In genomic region chr8:111299363-111299820, GRCm38 (mm10) we compare ENCODE assay signal across 8 mouse cellular contexts. TPM values are rescaled to one million over a fixed set of nuclear protein-coding genes. Genes with fewer than 3 reads are reported as not detected.
DNase-seq lines count a peak whose midpoint lies in the region; ATAC-seq lines count a peak whose summit lies in the region.

No protein-coding gene starts in this region.

- no peak for ATAC-seq in cerebellum, adult (ENCODE audit: insufficient number of reproducible peaks, low FRiP score, low TSS enrichment)
- peak; percentile 34 for ATAC-seq in common myeloid progenitor, adult 5-6 weeks (replicated peaks; ENCODE audit: low read depth, poor library complexity, severe bottlenecking)
- peak; percentile 21 for ATAC-seq in intestine, embryonic 16.5 days
- ATAC-seq in limb, embryonic 12.5 days (ENCODE audit: insufficient number of reproducible peaks, insufficient read depth, low FRiP score, low TSS enrichment, low read depth), result peak; percentile 2; the same call in 1 of the 2 replicates
- ATAC-seq in midbrain, embryonic 13.5 days, result no peak

- H3K9me3 ChIP-seq in intestine, embryonic 16.5 days (ENCODE audit: control insufficient read depth, low read length), result no peaks in the 10 kb centered on the region
- no peaks in the 10 kb centered on the region for H3K9me3 ChIP-seq in limb, embryonic 12.5 days
- H3K9me3 ChIP-seq in midbrain, embryonic 13.5 days, result no peaks in the 10 kb centered on the region

- H3K27me3 ChIP-seq in intestine, embryonic 16.5 days (replicated peaks; ENCODE audit: control insufficient read depth, insufficient read depth, low read length), result no peaks in the 10 kb centered on the region
- H3K27me3 ChIP-seq in limb, embryonic 12.5 days, result no peaks in the 10 kb centered on the region
- H3K27me3 ChIP-seq in midbrain, embryonic 13.5 days, result no peaks in the 10 kb centered on the region

- H3K27ac ChIP-seq in intestine, embryonic 16.5 days (ENCODE audit: low read length), result peak overlapping the region; percentile 91
- H3K27ac ChIP-seq in limb, embryonic 12.5 days, result peak overlapping the region; percentile 92
- H3K27ac ChIP-seq in midbrain, embryonic 13.5 days, result peak overlapping the region; percentile 81; the same call in 1 of the 2 replicates

- H3K4me2 ChIP-seq in intestine, embryonic 16.5 days (ENCODE audit: low read depth, low read length), result peak overlapping the region; percentile 59
- peak overlapping the region; percentile 66 for H3K4me2 ChIP-seq in limb, embryonic 12.5 days
- H3K4me2 ChIP-seq in midbrain, embryonic 13.5 days (replicated peaks), result peak overlapping the region; percentile 73

- under 1% methylated on average over 28 of the region's 28 CpGs for WGBS in intestine, embryonic 16.5 days
- under 1% methylated on average over 28 of the region's 28 CpGs for WGBS in limb, embryonic 12.5 days
- WGBS in midbrain, embryonic 13.5 days, result under 1% methylated on average over 28 of the region's 28 CpGs

- H3K9ac ChIP-seq in intestine, embryonic 16.5 days (ENCODE audit: low read depth, low read length), result peak overlapping the region; percentile 95
- peak overlapping the region; percentile 89 for H3K9ac ChIP-seq in limb, embryonic 12.5 days (replicated peaks)
- H3K9ac ChIP-seq in midbrain, embryonic 13.5 days (replicated peaks), result peak overlapping the region; percentile 92

- H3K4me1 ChIP-seq in intestine, embryonic 16.5 days (ENCODE audit: control insufficient read depth, insufficient read depth, low read length), result peaks cover 7% of the 10 kb centered on the region; the same call in 1 of the 2 replicates
- H3K4me1 ChIP-seq in limb, embryonic 12.5 days (replicated peaks), result peaks cover 6% of the 10 kb centered on the region; the same call in 1 of the 2 replicates
- peaks cover 16% of the 10 kb centered on the region for H3K4me1 ChIP-seq in midbrain, embryonic 13.5 days (replicated peaks)

- H3K36me3 ChIP-seq in intestine, embryonic 16.5 days (ENCODE audit: control insufficient read depth, insufficient read depth, low read length), result peaks cover 8% of the 10 kb centered on the region
- peaks cover 24% of the 10 kb centered on the region for H3K36me3 ChIP-seq in limb, embryonic 12.5 days
- peaks cover 19% of the 10 kb centered on the region for H3K36me3 ChIP-seq in midbrain, embryonic 13.5 days

- peak overlapping the region; percentile 88 for H3K4me3 ChIP-seq in intestine, embryonic 16.5 days (ENCODE audit: low read length)
- H3K4me3 ChIP-seq in limb, embryonic 12.5 days (replicated peaks), result peak overlapping the region; percentile 84
- H3K4me3 ChIP-seq in midbrain, embryonic 13.5 days (replicated peaks), result peak overlapping the region; percentile 96

- DNase-seq in cerebellum, adult 11 months, result peak; percentile 53
- peak; percentile 25 for DNase-seq in gastrocnemius, postnatal 25 days
- peak; percentile 44 to 60 for DNase-seq in spleen, adult 18-20 months

RNA-seq across cellular contexts. Expression of gene Rfwd3, which starts 0.6 kb away (rescaled TPM):
- 63.4 and 74.0 TPM in 2 replicates for total RNA-seq in common myeloid progenitor, adult 5-6 weeks (2017)
- total RNA-seq in gastrocnemius, postnatal 25 days (2021), result 1 to 10 TPM; 4.3 to 4.4 TPM
- polyA plus RNA-seq in intestine, embryonic 16.5 days (2015; fragmentation: Nextera tagmentation; extraction: Ambion mirVana), result 44.7 and 46.4 TPM in 2 replicates
- 80.2 and 80.3 TPM in 2 replicates for polyA plus RNA-seq in limb, embryonic 12.5 days (2016; fragmentation: Nextera tagmentation; extraction: Ambion mirVana)
- polyA plus RNA-seq in midbrain, embryonic 13.5 days (2015; fragmentation: Nextera tagmentation; extraction: Ambion mirVana), result 36.3 and 37.5 TPM in 2 replicates

RNA-seq across cellular contexts. Expression of gene Mlkl, which starts 38.6 kb away (rescaled TPM):
- total RNA-seq in common myeloid progenitor, adult 5-6 weeks (2017), result 54.8 and 65.4 TPM in 2 replicates
- total RNA-seq in gastrocnemius, postnatal 25 days (2021), result 1 to 10 TPM in 1 of 2 experiments, under 1 TPM in 1; 0.97 to 1.2 TPM
- 3.2 and 3.5 TPM in 2 replicates for polyA plus RNA-seq in intestine, embryonic 16.5 days (2015; fragmentation: Nextera tagmentation; extraction: Ambion mirVana)
- 0.24 and 0.84 TPM in 2 replicates for polyA plus RNA-seq in limb, embryonic 12.5 days (2016; fragmentation: Nextera tagmentation; extraction: Ambion mirVana)
- 0.32 and 0.38 TPM in 2 replicates for polyA plus RNA-seq in midbrain, embryonic 13.5 days (2015; fragmentation: Nextera tagmentation; extraction: Ambion mirVana)

RNA-seq across cellular contexts. Expression of gene Glg1, which starts 40.4 kb away (rescaled TPM):
- 55.1 and 65.2 TPM in 2 replicates for total RNA-seq in common myeloid progenitor, adult 5-6 weeks (2017)
- total RNA-seq in gastrocnemius, postnatal 25 days (2021), result 10 to 100 TPM; 32.9 to 36.1 TPM
- polyA plus RNA-seq in intestine, embryonic 16.5 days (2015; fragmentation: Nextera tagmentation; extraction: Ambion mirVana), result 43.7 and 48.5 TPM in 2 replicates
- 87.5 and 99.2 TPM in 2 replicates for polyA plus RNA-seq in limb, embryonic 12.5 days (2016; fragmentation: Nextera tagmentation; extraction: Ambion mirVana)
- polyA plus RNA-seq in midbrain, embryonic 13.5 days (2015; fragmentation: Nextera tagmentation; extraction: Ambion mirVana), result 67.4 and 77.3 TPM in 2 replicates

Comparison
In these comparisons a context has a peak if more than half of its experiments do, and no peak if none do; other contexts are left out.
1. ATAC-seq: peak in common myeloid progenitor, adult 5-6 weeks (single experiment), intestine, embryonic 16.5 days (single experiment) and limb, embryonic 12.5 days (single experiment); none in cerebellum, adult (single experiment) and midbrain, embryonic 13.5 days (single experiment).
2. Peak in every context shown above with its lines, with median percentiles within 50 percentile points of each other: DNase-seq, H3K27ac ChIP-seq, H3K4me2 ChIP-seq, H3K4me3 ChIP-seq and H3K9ac ChIP-seq.